Comparison of ENCODE assay signal across 9 mouse cellular contexts in the genomic region with DNA sequence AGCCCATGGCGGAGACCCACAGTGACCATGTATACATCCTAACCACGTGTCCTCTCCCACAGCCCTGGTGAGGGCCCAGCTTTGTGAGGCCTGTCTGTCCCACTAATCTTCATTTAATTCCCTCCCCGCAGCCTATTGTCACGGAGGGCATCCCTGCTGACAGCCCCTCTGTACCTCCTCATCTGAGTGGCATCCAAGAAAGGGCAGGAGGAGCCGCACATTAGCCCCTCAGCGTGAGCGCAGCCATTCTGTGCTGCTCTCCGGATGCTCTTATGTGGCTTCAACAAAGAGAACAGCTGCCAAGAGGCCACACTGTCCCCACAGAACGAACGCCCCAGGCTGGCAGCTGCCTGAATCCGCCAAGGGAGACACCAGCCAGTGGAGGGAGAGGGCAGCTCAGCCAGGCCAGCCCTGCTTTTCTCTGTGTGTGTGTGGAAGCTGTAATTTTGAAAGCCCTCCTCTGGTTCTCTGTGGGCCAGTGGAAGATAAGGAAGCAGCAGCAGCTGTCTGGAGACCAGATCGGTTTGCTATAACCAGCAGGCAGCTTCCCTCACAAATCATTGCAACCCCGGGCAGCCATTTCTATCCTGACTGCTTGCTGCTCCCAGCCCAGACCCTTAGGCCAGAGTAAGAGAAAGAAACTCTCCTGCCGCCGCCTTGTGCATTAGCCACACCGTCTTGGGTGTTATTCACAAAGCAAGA.
DNase-seq lines count a peak whose midpoint lies in the region; ATAC-seq lines count a peak whose summit lies in the region.
"Had no signal": no experiment of that assay in that cellular context is flagged by ENCODE, and none has a peak within 500 bp of the region (broad histone marks: within the 10 kb centered on the region; RNA-seq: fewer than 3 reads in every experiment).

No protein-coding gene starts in this region.

- ATAC-seq in heart, embryonic 16.5 days (replicated peaks; ENCODE audit: extremely low read depth, insufficient read depth, low FRiP score): peak; percentile 38; the same call in 1 of the 2 replicates
- peak; percentile 75 for ATAC-seq in embryonic facial prominence, embryonic 11.5 days (replicated peaks; ENCODE audit: insufficient number of reproducible peaks, low FRiP score, low TSS enrichment, low read depth)
- no peak for ATAC-seq in limb, embryonic 11.5 days (ENCODE audit: insufficient number of reproducible peaks, low FRiP score, low TSS enrichment, low read depth)
- ATAC-seq in megakaryocyte, adult 5-6 weeks (ENCODE audit: poor library complexity, severe bottlenecking): no peak

- no peak overlapping the region for H3K4me3 ChIP-seq in heart, embryonic 16.5 days (ENCODE audit: low read length)
- no peak overlapping the region for H3K4me3 ChIP-seq in embryonic facial prominence, embryonic 11.5 days (ENCODE audit: low read depth, low read length)
- H3K4me3 ChIP-seq in limb, embryonic 11.5 days (ENCODE audit: low read depth, low read length): no peak overlapping the region

- H3K4me2 ChIP-seq in heart, embryonic 16.5 days (ENCODE audit: low read depth, low read length): no peak overlapping the region
- no peak overlapping the region for H3K4me2 ChIP-seq in embryonic facial prominence, embryonic 11.5 days (ENCODE audit: low read depth, low read length)
- 0 out of 2 replicates have a peak overlapping the region, but pooled peaks have one; percentile 1 for H3K4me2 ChIP-seq in limb, embryonic 11.5 days (ENCODE audit: low read depth, severe bottlenecking)

- WGBS in heart, embryonic 16.5 days: 53% methylated on average over 16 of the region's 16 CpGs
- WGBS in embryonic facial prominence, embryonic 11.5 days: 33% methylated on average over 16 of the region's 16 CpGs
- 58% methylated on average over 16 of the region's 16 CpGs for WGBS in limb, embryonic 11.5 days

- no peaks in the 10 kb centered on the region for H3K9me3 ChIP-seq in heart, embryonic 16.5 days (replicated peaks; ENCODE audit: control insufficient read depth, low read length)
- H3K9me3 ChIP-seq in embryonic facial prominence, embryonic 11.5 days (replicated peaks; ENCODE audit: control insufficient read depth, low read length): no peaks in the 10 kb centered on the region
- no peaks in the 10 kb centered on the region for H3K9me3 ChIP-seq in limb, embryonic 11.5 days (ENCODE audit: control insufficient read depth, low read length)

- peaks cover 9% of the 10 kb centered on the region for H3K36me3 ChIP-seq in heart, embryonic 16.5 days (ENCODE audit: control insufficient read depth, insufficient read depth)
- no peaks in the 10 kb centered on the region for H3K36me3 ChIP-seq in embryonic facial prominence, embryonic 11.5 days (replicated peaks; ENCODE audit: control insufficient read depth, insufficient read depth, low read depth, low read length)
- H3K36me3 ChIP-seq in limb, embryonic 11.5 days (ENCODE audit: control insufficient read depth, insufficient read depth, low read length): no peaks in the 10 kb centered on the region

- no peak for DNase-seq in heart, adult 8-10 months (ENCODE audit: low spot score)
- peak; percentile 50 for DNase-seq in embryonic facial prominence, embryonic 11.5 days (ENCODE audit: low spot score)
- DNase-seq in limb, embryonic 11.5 days (ENCODE audit: low spot score): no peak
- peak; percentile 49 for DNase-seq in retina, postnatal 7 days (ENCODE audit: low read depth, low spot score)
- DNase-seq in urinary bladder, postnatal 10 days (ENCODE audit: low spot score): no peak
- DNase-seq in spleen, postnatal 36 days (ENCODE audit: low spot score in 2 of 2): no peak
- DNase-seq: kidney, adult 8-10 months had no signal

- H3K9ac ChIP-seq in heart, embryonic 16.5 days (ENCODE audit: low read length): 0 out of 2 replicates have a peak overlapping the region, but pooled peaks have one; percentile 3
- H3K9ac ChIP-seq in embryonic facial prominence, embryonic 11.5 days (replicated peaks; ENCODE audit: low read length): peak overlapping the region; percentile 29; the same call in 1 of the 2 replicates
- H3K9ac ChIP-seq in limb, embryonic 11.5 days (ENCODE audit: low read length): peak overlapping the region; percentile 12; the same call in 1 of the 2 replicates

- H3K27me3 ChIP-seq in heart, embryonic 16.5 days (ENCODE audit: control insufficient read depth, insufficient read depth, low read length): no peaks in the 10 kb centered on the region
- no peaks in the 10 kb centered on the region for H3K27me3 ChIP-seq in embryonic facial prominence, embryonic 11.5 days (ENCODE audit: control insufficient read depth, insufficient read depth, low read length)
- no peaks in the 10 kb centered on the region for H3K27me3 ChIP-seq in limb, embryonic 11.5 days (ENCODE audit: control insufficient read depth, insufficient read depth, low read length)

- 0 out of 2 replicates have a peak overlapping the region, but pooled peaks have one; percentile 14 for H3K27ac ChIP-seq in heart, embryonic 16.5 days (ENCODE audit: low read length)
- peak overlapping the region; percentile 63; the same call in 1 of the 2 replicates for H3K27ac ChIP-seq in embryonic facial prominence, embryonic 11.5 days (replicated peaks; ENCODE audit: low read depth, low read length)
- H3K27ac ChIP-seq in limb, embryonic 11.5 days (replicated peaks; ENCODE audit: low read depth, low read length): no peak overlapping the region

- H3K4me1 ChIP-seq in heart, embryonic 16.5 days (ENCODE audit: control insufficient read depth, insufficient read depth, low read length): peaks cover 30% of the 10 kb centered on the region
- peaks cover 7% of the 10 kb centered on the region; the same call in 1 of the 2 replicates for H3K4me1 ChIP-seq in embryonic facial prominence, embryonic 11.5 days (ENCODE audit: control insufficient read depth, insufficient read depth, low read length)
- peaks cover 40% of the 10 kb centered on the region for H3K4me1 ChIP-seq in limb, embryonic 11.5 days (ENCODE audit: control insufficient read depth, insufficient read depth, low read length)

Comparison
In these comparisons a context has a peak if more than half of its experiments do, and no peak if none do; other contexts are left out.
1. ATAC-seq: peak in heart, embryonic 16.5 days (single experiment) and embryonic facial prominence, embryonic 11.5 days (single experiment); none in limb, embryonic 11.5 days (single experiment) and megakaryocyte, adult 5-6 weeks (single experiment).
2. DNase-seq: peak in embryonic facial prominence, embryonic 11.5 days (single experiment) and retina, postnatal 7 days (single experiment); none in heart, adult 8-10 months (single experiment), limb, embryonic 11.5 days (single experiment), urinary bladder, postnatal 10 days (single experiment) and spleen, postnatal 36 days (0 of 2).
3. Peak in every context shown above with its lines, with median percentiles within 50 percentile points of each other: H3K9ac ChIP-seq.